Mouse (Mus musculus): Measurements from ENCODE around the gene Spata3.

DNA sequence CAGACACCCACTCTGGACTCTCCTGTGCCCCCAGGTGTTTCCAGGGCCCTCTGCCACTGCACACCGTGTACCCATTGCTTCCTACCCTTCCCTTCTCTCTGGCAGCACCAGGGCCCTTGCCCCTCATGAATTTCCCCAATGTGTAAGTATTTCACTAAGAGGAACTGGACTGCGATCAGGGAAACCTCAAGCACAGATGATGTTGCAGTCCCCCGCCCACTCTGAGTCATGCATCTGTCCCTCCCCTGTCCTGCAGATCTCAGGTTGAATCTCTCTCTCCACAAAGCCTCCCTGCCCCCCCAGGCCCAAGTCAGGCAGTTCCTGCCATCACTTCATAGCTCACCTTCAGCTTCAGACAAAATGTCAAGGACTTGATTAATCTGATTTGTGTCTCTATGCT, 38.9 kb upstream of the Spata3 start:
- no peak for TF ChIP-seq CTCF (IDR thresholded peaks at IDR 0.05; ENCODE audit: low read depth, low read length)
- no peak for TF ChIP-seq TAL1 (conservative IDR thresholded peaks at IDR 0.05; ENCODE audit: low read depth, low read length)
- TF ChIP-seq GATA1 (IDR thresholded peaks at IDR 0.05; ENCODE audit: borderline replicate concordance, low read length), result no peak
- no peak for TF ChIP-seq GATA2 (IDR thresholded peaks at IDR 0.05; ENCODE audit: borderline replicate concordance, low read depth, low read length)

All from G1E (cell line).